Mouse (Mus musculus) midbrain, postnatal 0 days (tissue): ENCODE data around the gene Gm16867. TPM values are rescaled to one million over a fixed set of nuclear protein-coding genes. Genes with fewer than 3 reads are reported as not detected.
"Not testable (repeated sequence)": the region's sequence is repeated elsewhere in the genome, so short reads cannot be mapped to it uniquely, and the experiment has no call there.

Experiments
- ATAC-seq: fragments of 200-750 bp; cut with Nextera tagmentation; 2 replicates; pipeline ENCODE4 v1.8.0; 2017; ENCODE audit warnings: moderate number of reproducible peaks, mild to moderate bottlenecking, moderate TSS enrichment, moderate library complexity; ENCODE audit not compliant: low FRiP score
- DNase-seq: peaks from one replicate; pipeline ENCODE4 v3.0.0-alpha.2; 2015; ENCODE audit warnings: low spot score
- H3K27ac ChIP-seq: fragments of 300-500 bp; sonication (generic); 2 replicates; pipeline ENCODE4 v1.5.1; 2014; ENCODE audit warnings: low read depth, mild to moderate bottlenecking, low read length, mixed read lengths
- H3K27me3 ChIP-seq: fragments of 300-500 bp; sonication (generic); 2 replicates; pipeline ENCODE4 v1.6.1; 2014; ENCODE audit warnings: low read length, control low read depth, mixed read lengths; ENCODE audit not compliant: insufficient read depth
- H3K36me3 ChIP-seq: fragments of 300-500 bp; sonication (generic); 2 replicates; pipeline ENCODE4 v1.6.1; 2014; ENCODE audit warnings: low read length, control low read depth, mixed read lengths; ENCODE audit not compliant: insufficient read depth
- H3K4me1 ChIP-seq: fragments of 300-500 bp; sonication (generic); 2 replicates; pipeline ENCODE4 v1.6.1; 2014; ENCODE audit warnings: mild to moderate bottlenecking, control low read depth, antibody characterized with exemption, low read length, mixed read lengths; ENCODE audit not compliant: insufficient read depth
- H3K4me2 ChIP-seq: fragments of 300-500 bp; sonication (generic); 2 replicates; pipeline ENCODE4 v1.6.1; 2014; ENCODE audit warnings: low read depth, mild to moderate bottlenecking, low read length, mixed read lengths; ENCODE audit not compliant: poor library complexity, severe bottlenecking
- H3K4me3 ChIP-seq: fragments of 300-500 bp; sonication (generic); 2 replicates; pipeline ENCODE4 v1.5.1; 2014; ENCODE audit warnings: low read depth, mild to moderate bottlenecking, low read length, moderate library complexity
- H3K9ac ChIP-seq: fragments of 300-500 bp; sonication (generic); replicated peaks from 2 replicates; pipeline ENCODE4 v1.6.1; 2014; ENCODE audit warnings: mild to moderate bottlenecking, low read length, moderate library complexity, mixed read lengths; ENCODE audit not compliant: poor library complexity, severe bottlenecking
- H3K9me3 ChIP-seq: fragments of 300-500 bp; sonication (generic); 2 replicates; pipeline ENCODE4 v1.6.1; 2016; ENCODE audit warnings: low read length, control low read depth
- WGBS: fragments of 180-500 bp; shearing (Covaris S2); extraction: QIAGEN DNeasy Blood & Tissue Kit; methylation state at CpG from one replicate; pipeline ENCODE4 v1.1.7; 2014; 5-methylcytosine and 5-hydroxymethylcytosine counted together
- polyA plus RNA-seq: library from polyadenylated mRNA; unstranded; fragments of >200 nt; fragmentation: Nextera tagmentation; extraction: Ambion mirVana; gene quantifications from 2 replicates; pipeline ENCODE4 v1.2.1, GENCODE M21; 2015
- total RNA-seq: library from RNA; depleted of rRNA; stranded (reverse); fragments of >200 nt; gene quantifications from 2 replicates; pipeline ENCODE4 v1.2.3, GENCODE M21; 2014

Gm16867 gene
- total and polyA plus RNA-seq, 2 experiments from 2014 or later, result not detected

DNA sequence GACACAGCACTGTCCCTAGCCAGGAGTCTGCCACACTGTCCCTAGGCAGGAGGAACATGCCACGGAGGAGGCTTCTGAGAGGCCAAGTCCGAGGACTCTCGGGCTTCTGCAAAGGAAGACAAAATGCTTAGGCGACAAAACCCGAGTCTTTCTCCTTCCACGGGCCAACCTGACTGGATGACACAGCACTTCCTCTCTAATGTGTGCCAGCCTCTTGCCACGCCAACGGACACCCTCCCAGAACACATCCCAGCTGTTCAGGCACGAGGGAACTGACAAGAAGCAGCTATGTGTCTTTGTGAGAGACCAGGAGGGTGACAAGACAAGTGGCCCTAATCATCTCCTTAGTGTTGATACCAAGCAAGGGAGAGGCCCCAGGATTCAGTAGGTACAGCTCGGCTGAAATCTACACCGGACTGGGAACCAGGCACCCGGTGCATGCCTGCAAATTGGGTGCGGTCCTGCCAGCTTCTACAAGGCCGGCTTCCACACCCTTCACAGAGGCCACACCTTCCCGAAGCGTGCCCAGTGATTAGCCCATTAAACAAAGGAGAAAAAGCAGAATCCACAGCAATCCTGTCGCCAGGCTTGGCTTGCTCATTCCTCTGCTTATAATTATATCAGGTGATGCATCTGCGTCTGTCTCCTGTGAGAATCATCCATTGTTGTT, 17.6 kb downstream of the Gm16867 start:
- DNase-seq, H3K4me1 ChIP-seq, H3K27ac ChIP-seq, H3K27me3 ChIP-seq, H3K4me3 ChIP-seq, H3K36me3 ChIP-seq, H3K4me2 ChIP-seq, H3K9ac ChIP-seq, ATAC-seq, H3K9me3 ChIP-seq: not testable (repeated sequence)
- no CpG with 5 or more reads among the region's 18 CpGs for WGBS

DNA sequence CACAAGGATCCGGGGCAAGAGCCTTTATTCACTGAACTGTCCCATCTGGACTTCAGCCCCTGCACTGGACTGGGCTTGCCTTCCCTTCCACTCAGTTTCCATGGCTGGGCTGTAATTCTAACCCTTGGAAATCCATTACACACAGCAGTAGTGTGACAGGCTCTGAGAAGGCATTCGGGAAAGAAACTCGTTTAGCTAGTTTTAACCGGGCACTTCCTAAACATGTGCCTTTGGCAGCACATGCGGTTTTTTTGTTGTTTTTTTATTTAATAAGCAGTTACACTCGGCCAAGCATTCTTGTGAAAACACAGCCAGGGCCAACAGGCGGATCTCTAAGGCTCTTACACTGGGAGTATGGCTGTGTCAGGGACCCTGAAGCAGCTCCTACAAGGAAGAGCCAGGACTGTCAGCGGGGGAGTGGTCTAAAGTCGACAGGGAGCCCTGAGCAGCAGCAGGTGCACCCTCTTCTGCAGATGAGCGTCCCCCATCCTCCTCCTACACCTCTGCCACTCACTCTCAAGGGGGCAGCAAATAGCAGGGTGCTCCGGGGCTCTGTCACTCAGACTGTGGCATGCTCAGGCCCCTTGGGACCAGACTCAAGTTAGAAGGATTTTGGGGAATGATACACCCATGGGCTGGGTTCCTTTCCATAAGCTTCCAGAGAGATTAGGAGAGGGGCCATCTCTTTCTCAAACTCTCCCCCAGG, 29.1 kb downstream of the Gm16867 start:
- not testable (repeated sequence) for ATAC-seq, H3K36me3 ChIP-seq, H3K4me3 ChIP-seq, DNase-seq, H3K9me3 ChIP-seq, H3K9ac ChIP-seq, H3K4me1 ChIP-seq, H3K27me3 ChIP-seq, H3K27ac ChIP-seq, H3K4me2 ChIP-seq
- WGBS, result no CpG with 5 or more reads among the region's 11 CpGs

DNA sequence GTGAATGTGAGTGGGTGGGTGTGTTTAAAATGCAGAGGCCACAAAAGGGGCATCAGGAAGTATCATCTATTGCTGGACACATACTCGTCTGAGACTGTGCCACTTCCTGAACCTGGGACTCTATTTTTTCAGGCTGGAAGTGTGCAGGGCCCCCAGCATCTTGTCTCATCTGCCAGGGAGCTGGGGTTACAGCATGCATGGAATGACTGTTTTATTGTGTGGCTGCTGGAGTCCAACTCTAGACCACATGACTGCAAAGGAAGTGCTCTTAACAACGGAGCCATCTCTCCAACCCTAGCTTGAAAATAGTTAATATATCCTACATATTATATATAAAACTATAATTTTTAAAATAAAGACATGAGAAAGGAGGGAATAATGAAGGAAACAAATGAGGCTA, 29.8 kb downstream of the Gm16867 start:
- WGBS, result no CpG with 5 or more reads among the region's 2 CpGs
- not testable (repeated sequence) for H3K36me3 ChIP-seq, H3K9ac ChIP-seq, H3K4me2 ChIP-seq, H3K27me3 ChIP-seq, H3K9me3 ChIP-seq, H3K4me3 ChIP-seq, H3K27ac ChIP-seq, H3K4me1 ChIP-seq, ATAC-seq, DNase-seq

DNA sequence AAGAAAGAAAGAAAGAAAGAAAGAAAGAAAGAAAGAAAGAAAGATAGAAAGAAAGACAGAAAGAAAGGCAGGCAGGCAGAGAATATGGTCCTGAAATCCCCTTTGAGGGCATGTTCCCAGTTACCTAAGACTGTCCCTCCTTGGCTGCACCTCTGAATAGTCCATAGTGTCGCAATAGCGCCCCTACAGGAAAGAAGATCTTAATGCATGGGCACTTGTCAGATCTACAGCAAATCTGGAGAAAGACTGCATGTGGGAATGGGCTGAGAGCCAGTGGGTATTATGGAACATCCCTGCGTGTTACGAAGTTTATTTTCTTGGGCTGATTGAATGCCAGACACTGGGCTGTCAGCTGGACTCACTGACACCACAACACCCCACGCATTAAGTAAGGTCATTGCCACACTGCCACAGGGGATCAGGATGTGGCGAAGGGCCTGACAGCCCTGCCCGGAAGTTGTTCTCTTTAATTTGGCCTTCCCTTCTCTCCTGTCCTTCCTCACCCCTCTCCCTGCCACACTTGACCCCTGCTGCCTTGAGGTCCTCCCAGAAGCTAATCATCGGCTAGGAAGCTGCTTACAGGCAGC, 32.9 kb downstream of the Gm16867 start:
- not testable (repeated sequence) for H3K27me3 ChIP-seq, H3K4me1 ChIP-seq, DNase-seq, H3K36me3 ChIP-seq, H3K4me3 ChIP-seq, H3K9me3 ChIP-seq, H3K4me2 ChIP-seq, H3K27ac ChIP-seq, H3K9ac ChIP-seq, ATAC-seq
- WGBS, result no CpG with 5 or more reads among the region's 8 CpGs

DNA sequence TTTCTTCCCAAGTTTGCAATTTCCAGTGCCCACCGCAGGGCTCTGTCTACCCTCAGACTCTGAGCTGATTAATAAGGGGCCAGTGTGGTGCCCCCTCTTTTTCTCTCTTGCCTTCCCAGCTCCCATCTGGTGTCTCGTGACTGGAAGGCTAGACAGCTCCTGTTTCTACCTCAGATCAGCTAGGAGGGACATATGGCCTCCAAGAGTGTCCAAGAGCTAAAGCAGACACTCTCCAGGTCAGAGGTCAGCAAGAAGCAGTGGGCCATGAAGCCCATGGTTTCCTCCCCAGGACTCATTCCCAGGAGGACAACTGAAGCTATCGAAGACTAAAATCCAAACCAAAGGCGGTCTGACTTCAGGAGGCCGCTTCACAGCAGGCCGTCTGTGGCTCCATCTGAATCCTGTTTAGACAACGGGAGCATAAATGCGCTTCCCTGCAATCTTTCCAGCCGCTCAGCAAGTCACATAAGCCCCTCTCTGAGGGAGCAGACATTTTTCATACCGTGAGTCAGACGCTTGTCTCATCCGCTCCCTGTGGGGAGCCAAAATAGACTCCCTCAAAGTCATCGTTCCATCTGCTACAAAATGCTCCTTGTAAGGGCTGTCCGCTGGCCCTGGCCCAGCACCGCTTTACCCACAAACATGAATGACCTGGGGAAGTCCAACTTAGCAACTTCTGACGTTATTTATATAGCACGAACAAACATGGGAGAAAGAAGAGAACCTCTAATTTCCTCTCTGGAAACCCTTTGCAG, 35.4 kb downstream of the Gm16867 start:
- not testable (repeated sequence) for H3K4me2 ChIP-seq, H3K27me3 ChIP-seq, H3K36me3 ChIP-seq, H3K9me3 ChIP-seq, H3K4me1 ChIP-seq, DNase-seq, H3K9ac ChIP-seq, H3K27ac ChIP-seq, H3K4me3 ChIP-seq, ATAC-seq
- WGBS, result no CpG with 5 or more reads among the region's 17 CpGs

DNA sequence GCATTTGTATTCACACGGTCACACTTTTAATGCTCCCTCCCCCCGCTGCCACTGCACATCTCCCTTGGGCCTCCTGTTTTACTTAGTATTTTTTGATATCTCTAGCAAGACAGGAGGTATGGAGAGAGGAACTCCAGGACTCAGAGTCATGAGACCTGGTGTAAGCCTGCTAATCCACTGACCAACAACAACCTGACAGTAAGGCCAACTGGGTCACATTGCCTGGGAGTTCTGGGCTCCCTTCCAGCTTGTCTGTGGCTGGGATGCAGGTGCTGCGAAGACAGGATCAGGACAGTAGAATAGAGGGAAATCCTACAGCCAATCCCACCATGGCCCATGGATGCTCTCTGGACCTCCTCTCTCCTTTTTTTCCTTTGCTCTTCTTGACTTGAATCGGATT, 38.7 kb downstream of the Gm16867 start:
- not testable (repeated sequence) for ATAC-seq, H3K36me3 ChIP-seq, H3K4me3 ChIP-seq, DNase-seq, H3K4me2 ChIP-seq, H3K27ac ChIP-seq, H3K9me3 ChIP-seq, H3K4me1 ChIP-seq, H3K27me3 ChIP-seq, H3K9ac ChIP-seq
- no CpG with 5 or more reads among the region's 4 CpGs for WGBS

DNA sequence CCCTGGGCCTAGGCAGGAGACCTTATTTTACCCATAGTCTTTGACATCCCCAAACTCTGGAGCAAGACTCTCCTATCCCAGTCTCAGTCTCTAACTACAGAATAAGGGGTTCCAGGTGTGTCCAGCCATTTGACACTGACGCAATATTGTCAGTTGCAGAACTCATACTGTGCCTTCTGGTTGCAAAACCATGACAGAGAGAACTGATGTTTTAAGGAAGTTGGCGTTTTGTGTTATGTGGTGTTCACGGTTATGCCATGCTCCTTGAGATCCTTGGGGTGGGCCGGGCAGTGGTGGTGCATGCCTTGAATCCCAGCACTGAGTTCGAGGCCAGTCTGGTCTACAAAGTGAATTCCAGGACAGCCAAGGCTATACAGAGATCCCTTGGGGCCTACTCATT, 45.5 kb downstream of the Gm16867 start:
- no CpG with 5 or more reads among the region's 5 CpGs for WGBS
- not testable (repeated sequence) for ATAC-seq

DNA sequence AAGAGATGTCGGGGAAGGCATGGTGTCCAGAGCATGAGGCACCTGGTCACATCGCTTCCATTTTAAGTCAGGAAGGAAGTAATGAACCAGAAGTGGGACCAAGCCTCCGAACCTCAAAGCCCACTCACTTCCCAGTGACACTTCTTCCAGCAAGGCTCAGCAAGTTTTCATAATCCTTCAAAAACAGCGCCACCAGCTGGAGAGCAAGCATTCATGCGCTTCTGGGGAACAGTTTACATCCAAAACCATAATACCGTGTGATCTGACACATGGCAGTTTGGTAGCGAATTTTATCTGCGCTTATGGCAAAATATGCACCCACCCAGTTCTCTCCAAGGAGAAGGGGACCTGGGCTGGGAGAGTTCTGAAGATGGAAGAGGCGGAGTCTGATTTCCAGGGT, 48.5 kb downstream of the Gm16867 start:
- H3K4me2 ChIP-seq, H3K9me3 ChIP-seq, H3K9ac ChIP-seq, ATAC-seq, H3K27ac ChIP-seq, H3K4me1 ChIP-seq, H3K36me3 ChIP-seq, DNase-seq, H3K4me3 ChIP-seq, H3K27me3 ChIP-seq: not testable (repeated sequence)
- WGBS, result no CpG with 5 or more reads among the region's 9 CpGs

More for the DNA sequence above, 45.5 kb downstream of the Gm16867 start:
- H3K36me3 ChIP-seq, H3K4me2 ChIP-seq, H3K9ac ChIP-seq, H3K4me1 ChIP-seq, DNase-seq, H3K9me3 ChIP-seq, H3K27me3 ChIP-seq, H3K27ac ChIP-seq, H3K4me3 ChIP-seq: not testable (repeated sequence)
